Mouse (Mus musculus) ES-CJ7 (cell line): ENCODE results near the gene Sec31b.
A peak's percentile ranks its signal among the peaks of the same experiment; 100 is the strongest.

ENCODE experiments used
- DNase-seq: peaks from one replicate; pipeline ENCODE4 v3.0.0; 2011; ENCODE audit warnings: low read depth, low spot score

Sec31b gene

GRCm38 (mm10) chr19:44545321-44546041, at the start of gene Sec31b:
Gene Sec31b (minus strand): TSS chr19:44545864.
- peak; percentile 45 for DNase-seq

- peak; percentile 33 for DNase-seq
Observed at GRCm38 (mm10) chr19:44594180-44594579, 48.5 kb upstream of the Sec31b start.

DNA sequence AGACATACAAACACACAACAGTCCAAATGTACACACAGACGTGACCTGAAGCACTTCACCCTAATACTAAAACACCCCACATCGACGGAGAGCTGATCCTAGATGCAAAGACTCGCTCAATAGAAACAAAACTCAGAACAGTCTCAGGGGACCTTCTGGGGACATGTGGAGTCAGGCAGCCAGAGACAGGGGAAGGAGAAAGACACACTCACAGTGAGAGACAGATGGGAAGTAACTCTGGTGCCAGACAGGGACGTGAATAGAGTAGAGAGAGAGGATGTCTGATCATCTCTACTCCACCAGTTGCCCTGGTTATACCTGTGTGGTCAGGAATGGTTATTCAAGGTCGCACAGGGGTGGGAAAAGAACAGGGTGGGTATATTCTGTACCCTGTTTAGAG, 46.0 kb upstream of the Sec31b start:
- DNase-seq: no peak

- DNase-seq: no peak
Observed at GRCm38 (mm10) chr19:44590992-44591391, 45.3 kb upstream of the Sec31b start.

DNA sequence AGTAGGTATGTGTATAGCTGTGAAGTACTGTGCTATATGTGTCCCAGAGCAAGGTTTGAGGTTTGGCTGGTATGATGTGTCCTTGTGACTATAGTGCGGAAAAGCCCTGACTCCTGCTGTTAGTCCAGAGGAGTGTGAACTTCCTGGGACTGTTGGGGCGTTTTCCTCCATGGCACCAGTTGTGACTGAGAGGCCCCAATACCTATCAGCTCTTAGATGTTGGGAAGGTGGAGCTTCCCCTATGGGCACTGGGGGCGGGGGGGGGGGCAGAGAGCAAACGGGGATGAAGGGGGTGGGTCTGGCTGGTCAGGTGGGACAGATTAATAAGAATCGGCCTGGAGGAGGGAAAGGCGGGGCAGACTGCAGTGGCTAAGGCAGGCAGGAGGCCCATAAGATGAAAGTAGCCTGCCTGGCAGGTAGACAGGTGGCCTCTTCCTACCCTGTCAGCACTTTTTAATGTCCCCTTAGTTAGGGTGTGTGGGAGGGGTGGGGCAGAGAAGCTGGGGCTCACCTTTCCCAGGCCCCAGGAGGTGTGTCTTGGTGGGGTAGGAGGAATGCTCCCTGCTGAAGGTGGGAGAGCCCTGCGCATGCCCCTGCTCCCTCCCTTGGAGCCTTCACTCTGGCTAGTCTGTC, 44.0 kb upstream of the Sec31b start:
- no peak for DNase-seq

DNA sequence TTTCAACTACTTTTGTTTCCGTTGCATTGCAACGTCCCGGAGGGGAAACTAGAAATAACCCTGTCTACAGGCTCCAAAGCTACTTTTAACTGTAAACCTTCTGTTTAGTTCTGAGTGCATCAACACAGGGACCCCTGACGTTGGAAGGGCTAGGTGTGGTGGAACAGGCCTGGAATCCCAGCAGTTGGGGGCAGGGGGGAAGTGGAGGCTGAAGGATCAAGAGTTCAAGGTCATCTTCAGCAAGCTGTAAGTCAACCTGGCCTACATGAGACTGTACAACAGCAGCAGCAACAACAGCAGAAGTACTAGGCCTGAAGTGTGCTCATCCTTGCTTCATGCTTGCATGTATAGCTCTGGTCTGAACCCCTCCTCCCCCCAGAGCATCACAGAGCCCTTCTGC, 42.4 kb upstream of the Sec31b start:
- DNase-seq: peak; percentile 50

- DNase-seq: peak; percentile 86
Observed at GRCm38 (mm10) chr19:44582638-44583309, 37.1 kb upstream of the Sec31b start.

GRCm38 (mm10) chr19:44582103-44582502, 36.4 kb upstream of the Sec31b start:
- DNase-seq: no peak

DNA sequence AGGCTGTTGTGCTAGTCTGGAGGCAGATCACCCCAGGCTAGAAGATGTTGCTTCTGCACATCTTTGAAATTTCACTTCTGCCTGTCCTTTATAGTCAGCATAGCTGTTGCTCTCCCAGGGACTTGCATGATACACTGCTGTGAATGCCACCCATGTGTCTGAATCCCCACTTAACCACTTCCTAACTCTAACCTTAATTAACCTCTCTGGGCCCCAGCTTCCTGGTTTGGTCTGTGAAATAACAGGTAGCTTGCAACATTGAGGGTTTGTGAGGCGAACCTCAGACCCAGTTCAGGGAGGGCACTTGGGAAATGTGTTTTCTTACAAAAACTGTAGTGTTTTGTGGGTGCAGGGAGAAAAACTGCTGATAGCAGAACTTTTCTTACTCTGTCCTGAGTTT, 32.4 kb upstream of the Sec31b start:
- DNase-seq: no peak

- DNase-seq: no peak
Observed at GRCm38 (mm10) chr19:44576275-44576674, 30.6 kb upstream of the Sec31b start.

- no peak for DNase-seq
Observed at GRCm38 (mm10) chr19:44567763-44568162, 22.1 kb upstream of the Sec31b start.

DNA sequence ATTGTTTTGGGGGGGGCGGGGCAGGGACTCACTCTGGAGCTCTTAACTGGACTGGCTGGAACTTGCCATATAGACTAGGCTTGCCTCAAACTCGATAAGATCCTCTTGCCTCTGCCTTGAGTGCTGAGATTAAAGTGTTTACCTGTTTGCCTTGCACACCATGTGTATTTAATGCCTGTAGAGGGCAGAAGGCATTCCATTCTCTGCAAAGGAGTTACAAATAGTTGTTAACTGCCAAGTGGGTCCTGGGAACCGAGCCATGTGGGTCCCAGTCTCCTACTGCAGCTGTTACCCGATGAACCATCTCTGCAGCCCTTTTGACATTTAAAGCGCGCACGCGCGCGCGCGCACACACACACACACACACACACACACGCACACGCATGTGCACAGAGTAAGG, 18.3 kb upstream of the Sec31b start:
- no peak for DNase-seq

DNA sequence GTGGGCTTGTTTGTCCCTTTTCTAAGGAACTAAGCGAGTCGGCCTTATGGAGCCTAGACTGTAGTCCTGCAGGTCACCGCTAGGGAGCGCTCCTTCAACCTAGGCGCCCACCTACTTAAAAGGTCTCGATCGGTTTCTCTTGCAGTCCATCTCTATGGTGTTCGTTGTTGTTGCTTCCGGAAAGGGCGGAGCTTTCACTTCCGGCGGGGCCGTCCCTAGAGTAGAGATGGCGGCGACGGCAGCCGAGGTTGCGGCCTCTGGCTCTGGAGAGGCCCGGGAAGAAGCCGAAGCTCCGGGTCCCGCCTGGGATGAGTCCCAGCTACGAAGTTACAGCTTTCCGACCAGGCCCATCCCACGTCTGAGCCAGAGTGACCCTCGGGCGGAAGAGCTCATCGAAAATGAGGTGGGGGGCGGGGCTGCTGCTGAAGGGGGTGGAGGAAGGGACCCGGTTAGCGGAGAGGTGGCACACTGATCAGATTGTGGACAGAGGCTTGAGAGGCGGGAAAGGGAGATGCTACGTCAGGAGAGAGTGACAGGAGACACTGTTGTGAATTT, 17.1 kb upstream of the Sec31b start, which contains the start of gene Hif1an:
Gene Hif1an, plus strand, starts transcription at position 199 of the 555 bp plus-strand sequence.
- DNase-seq: peak; percentile 98

- DNase-seq: peak; percentile 97
Observed at GRCm38 (mm10) chr19:44554861-44555590, 9.4 kb upstream of the Sec31b start, which contains the start of gene Ndufb8. Gene Ndufb8 (minus strand): TSS chr19:44555440.

DNA sequence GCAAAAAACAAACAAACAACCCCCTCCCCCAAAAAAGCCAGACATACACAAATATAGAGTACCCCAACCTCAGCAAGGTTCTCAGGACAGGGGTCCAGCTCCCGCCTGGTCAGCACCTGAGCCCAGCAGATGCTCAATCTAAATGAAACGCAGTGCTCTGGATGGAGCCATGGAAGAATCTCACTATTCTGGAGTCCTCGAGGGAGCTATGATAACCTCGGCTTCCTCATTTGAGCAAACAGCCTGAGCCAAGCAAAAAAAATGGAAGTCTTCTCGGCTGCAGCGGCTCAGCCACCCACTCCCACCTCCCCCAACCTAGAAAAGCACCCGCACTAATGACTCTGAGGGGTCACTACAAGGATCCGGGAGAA, 8.8 kb upstream of the Sec31b start:
- no peak for DNase-seq

DNA sequence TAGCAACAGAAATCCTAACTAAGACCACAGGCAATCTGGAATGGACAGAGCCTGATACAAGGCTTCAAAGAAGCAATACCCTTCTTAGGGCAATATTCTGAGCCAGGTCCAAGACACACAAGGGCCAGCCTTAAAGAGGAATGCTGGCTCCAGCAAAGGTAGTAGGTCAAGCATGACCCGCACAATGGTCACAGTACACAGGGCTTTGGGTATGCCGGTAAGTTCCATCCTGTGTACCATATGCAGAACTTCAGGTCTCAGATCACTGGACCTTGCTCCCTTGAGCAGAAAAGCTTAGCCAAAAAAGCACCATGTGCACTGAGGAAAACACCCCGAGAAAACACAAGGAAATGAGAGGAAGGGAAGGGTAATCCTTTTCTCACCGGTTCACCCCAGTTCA, 7.6 kb upstream of the Sec31b start:
- no peak for DNase-seq

GRCm38 (mm10) chr19:44552731-44553130, 7.1 kb upstream of the Sec31b start, which contains the start of gene Gm20538:
Gene Gm20538 (minus strand): TSS chr19:44552831.
- no peak for DNase-seq

GRCm38 (mm10) chr19:44544775-44545174, 889 bp downstream of the Sec31b start:
- peak; percentile 83 for DNase-seq

GRCm38 (mm10) chr19:44544372-44544771, 1.3 kb downstream of the Sec31b start:
- DNase-seq: no peak

DNA sequence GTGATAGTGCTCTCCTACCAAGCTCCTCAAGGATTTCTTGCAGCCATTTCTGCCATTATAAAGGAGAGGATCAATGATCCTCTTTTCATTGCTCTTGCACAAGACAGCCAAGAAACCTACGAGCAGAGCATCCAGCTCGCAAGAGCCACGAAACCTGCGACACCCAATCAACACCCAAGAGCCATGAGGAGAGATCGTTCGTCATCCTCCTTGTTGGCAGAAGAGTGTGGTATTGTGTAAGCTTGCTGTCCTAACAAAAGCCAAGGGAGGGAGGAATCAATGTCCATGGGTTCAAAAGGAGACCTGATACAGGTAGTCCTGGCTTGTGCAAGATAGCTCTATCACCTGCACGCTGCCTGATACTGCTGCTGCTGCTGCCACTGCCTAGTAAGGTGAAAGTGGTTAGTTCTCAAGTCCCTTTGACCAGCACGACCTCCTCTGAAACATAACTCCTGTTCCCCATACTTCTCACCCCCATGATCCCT, 2.9 kb downstream of the Sec31b start:
- DNase-seq: no peak

DNA sequence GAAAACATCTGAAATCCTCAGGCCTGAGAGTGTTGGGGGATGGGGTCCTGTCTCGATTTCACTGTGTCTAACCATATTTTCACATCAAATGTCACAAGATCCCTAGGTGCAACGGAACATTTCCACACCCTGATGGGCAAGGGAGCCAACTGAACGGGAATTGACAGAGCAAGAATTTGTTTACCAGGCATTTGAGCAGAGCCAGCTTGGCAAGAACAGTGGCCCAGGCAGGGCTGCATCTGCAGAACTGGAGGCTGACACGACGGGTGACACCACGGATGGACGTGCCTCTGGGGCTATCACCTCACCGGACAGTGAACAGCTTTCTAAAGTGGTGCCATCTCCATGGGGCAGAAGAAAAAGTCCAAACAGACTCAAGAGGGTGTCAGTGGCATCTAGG, 8.2 kb downstream of the Sec31b start:
- no peak for DNase-seq
